Mouse (Mus musculus) midbrain, embryonic 10.5 days (tissue): Measurements from ENCODE around the gene Rbm18. TPM values are rescaled to one million over a fixed set of nuclear protein-coding genes. Genes with fewer than 3 reads are reported as not detected.
"Not testable (repeated sequence)": the region's sequence is repeated elsewhere in the genome, so short reads cannot be mapped to it uniquely, and the experiment has no call there.

Experiments used
- DNase-seq: peaks from one replicate; pipeline ENCODE4 v3.0.0-alpha.2; 2017; ENCODE audit warnings: low spot score
- H3K27ac ChIP-seq: fragments of 300-500 bp; sonication (generic); replicated peaks from 2 replicates; pipeline ENCODE4 v1.5.1; 2016; ENCODE audit warnings: mild to moderate bottlenecking
- H3K27me3 ChIP-seq: fragments of 300-500 bp; sonication (generic); 2 replicates; pipeline ENCODE4 v1.6.1; 2016; ENCODE audit warnings: low read depth, mild to moderate bottlenecking; ENCODE audit not compliant: poor library complexity, severe bottlenecking
- H3K36me3 ChIP-seq: fragments of 300-500 bp; sonication (generic); 2 replicates; pipeline ENCODE4 v1.6.1; 2016; ENCODE audit warnings: mild to moderate bottlenecking, moderate library complexity
- H3K4me1 ChIP-seq: fragments of 300-500 bp; sonication (generic); 2 replicates; pipeline ENCODE4 v1.6.1; 2016
- H3K4me3 ChIP-seq: fragments of 300-500 bp; sonication (generic); 2 replicates; pipeline ENCODE4 v1.5.1; 2016; ENCODE audit warnings: mild to moderate bottlenecking, moderate library complexity
- H3K9me3 ChIP-seq: fragments of 300-500 bp; sonication (generic); replicated peaks from 2 replicates; pipeline ENCODE4 v1.6.1; 2016; ENCODE audit warnings: mild to moderate bottlenecking
- WGBS: fragments of 180-500 bp; shearing (Covaris S2); methylation state at CpG from one replicate; pipeline ENCODE4 v1.1.7; 2016; 5-methylcytosine and 5-hydroxymethylcytosine counted together
- polyA plus RNA-seq: library from polyadenylated mRNA; unstranded; fragments of >200 nt; fragmentation: Nextera tagmentation; extraction: Ambion mirVana; gene quantifications from 2 replicates; pipeline ENCODE4 v1.2.1, GENCODE M21; 2016

Gene Rbm18
- 80.8 and 95.4 TPM in 2 replicates for polyA plus RNA-seq

DNA sequence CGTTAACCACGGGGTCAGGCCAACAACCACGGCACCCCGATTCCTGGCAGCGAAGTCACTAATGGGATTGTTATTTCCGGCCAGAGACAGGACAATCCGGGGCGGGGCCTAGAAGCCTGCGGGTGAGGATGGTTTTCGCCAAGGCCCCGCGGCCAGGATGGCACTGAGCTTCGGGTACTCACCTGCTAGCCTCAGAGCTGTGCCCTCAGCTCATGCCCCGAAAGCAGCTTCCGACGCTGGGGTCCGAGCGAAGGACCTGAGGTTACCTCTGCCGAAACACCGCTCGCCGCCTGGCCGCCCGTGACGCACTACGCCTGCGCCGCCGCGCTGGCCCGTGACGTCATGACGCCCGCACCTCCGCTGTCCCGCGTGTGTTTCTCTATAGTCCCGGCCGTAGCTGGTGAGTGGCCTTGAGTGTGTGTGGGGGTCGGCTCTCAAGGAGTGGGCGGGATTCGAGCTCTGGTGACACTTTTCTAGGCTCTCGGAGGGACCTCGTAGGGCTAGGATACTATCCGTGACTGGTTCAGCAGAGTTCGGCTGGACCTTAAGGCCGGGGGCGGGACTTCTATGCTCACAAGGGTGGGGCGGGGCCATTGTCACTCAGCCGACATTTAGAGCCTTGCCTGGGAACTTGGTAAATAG lies at the start of gene Rbm18, which contains the start of gene Mrrf:
TSS of gene Rbm18 (minus strand) at position 474 of the 642 bp plus-strand sequence.
TSS of gene Mrrf (plus strand) at position 90 of the 642 bp plus-strand sequence.
- Histone ChIP-seq H3K27me3 (no peaks in the 10 kb centered on the region), H3K27ac (peak within 1 kb of the TSS; percentile 95), H3K4me1 (peaks cover 18% of the 10 kb centered on the region), H3K36me3 (peaks cover 35% of the 10 kb centered on the region), H3K9me3 (no peaks in the 10 kb centered on the region), H3K4me3 (peak within 1 kb of the TSS; percentile 83)
- DNase-seq: peak; percentile 91
- under 1% methylated on average over 50 of the region's 50 CpGs for WGBS

DNA sequence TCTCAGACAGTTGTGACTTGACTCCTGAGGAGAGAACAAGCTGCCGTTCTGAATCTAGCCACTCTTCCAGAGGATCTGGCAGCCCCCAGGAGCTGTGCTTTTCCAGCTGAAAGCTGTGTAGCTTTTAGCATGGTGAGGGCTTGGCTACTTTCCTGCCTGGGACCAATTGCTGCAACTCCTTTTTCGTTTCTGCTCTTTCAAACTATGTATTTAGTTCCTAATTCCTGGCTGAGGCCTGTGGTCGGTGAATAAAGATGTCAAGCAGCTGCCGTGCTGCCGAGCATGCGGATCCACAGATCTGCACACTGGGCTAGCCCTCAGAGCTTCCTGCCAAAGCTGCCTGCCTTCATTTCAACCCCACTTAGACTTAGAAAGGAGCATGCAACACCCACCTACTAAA lies 48.3 kb upstream of the Rbm18 start:
- H3K27me3 ChIP-seq: no peaks in the 10 kb centered on the region
- no peaks in the 10 kb centered on the region for H3K9me3 ChIP-seq
- WGBS: 84% methylated on average over 6 of the region's 6 CpGs
- no peak overlapping the region for H3K27ac ChIP-seq
- no peak overlapping the region for H3K4me3 ChIP-seq
- no peak for DNase-seq
- H3K36me3 ChIP-seq: peaks cover 5% of the 10 kb centered on the region
- no peaks in the 10 kb centered on the region for H3K4me1 ChIP-seq

DNA sequence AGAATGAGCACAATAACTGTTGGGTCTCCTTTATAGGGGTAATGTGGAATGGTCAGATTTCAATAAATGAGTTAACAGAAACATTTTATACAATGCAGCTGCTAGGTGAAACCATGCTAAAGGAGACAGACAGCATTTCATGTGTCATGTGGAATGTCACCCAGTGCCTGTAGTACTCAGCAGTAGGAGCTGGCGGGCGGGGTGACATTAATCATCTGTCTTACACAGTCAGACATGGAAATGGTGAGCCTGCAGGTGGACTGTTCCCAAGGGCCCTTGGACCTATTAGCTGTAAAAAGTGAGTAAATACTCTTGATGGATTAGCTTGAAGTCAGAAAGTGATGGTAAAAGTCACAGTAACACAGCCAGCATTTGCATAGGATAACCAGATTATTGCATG lies 47.6 kb upstream of the Rbm18 start:
- Histone ChIP-seq H3K4me1 (no peaks in the 10 kb centered on the region), H3K27ac (no peak overlapping the region), H3K27me3 (no peaks in the 10 kb centered on the region), H3K9me3 (no peaks in the 10 kb centered on the region), H3K4me3 (no peak overlapping the region), H3K36me3 (peaks cover 4% of the 10 kb centered on the region)
- 93% methylated on average over 2 of the region's 2 CpGs for WGBS
- no peak for DNase-seq

DNA sequence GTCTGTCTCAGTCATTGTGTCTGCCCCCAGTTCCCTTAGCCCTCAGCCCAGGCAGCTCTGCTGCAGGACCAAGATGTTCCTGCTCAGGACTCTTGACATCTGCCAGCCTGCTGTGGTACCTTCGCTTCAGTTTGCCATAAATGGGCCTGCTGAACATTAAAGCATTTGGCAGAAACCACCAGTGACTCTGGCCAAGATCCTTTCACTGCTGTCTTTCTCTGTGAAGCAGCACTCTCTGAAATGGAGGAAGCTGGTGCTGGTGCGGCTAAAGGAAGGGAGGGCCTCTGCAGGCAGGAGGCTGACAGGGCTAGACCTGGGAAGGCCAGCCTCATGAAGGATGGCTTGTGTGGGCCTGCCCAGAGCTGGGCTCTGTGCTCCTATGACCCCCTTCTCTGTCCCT lies 46.7 kb upstream of the Rbm18 start:
- WGBS: 80% methylated on average over 2 of the region's 2 CpGs
- peaks cover 4% of the 10 kb centered on the region; the same call in 1 of the 2 replicates for H3K36me3 ChIP-seq
- H3K27ac ChIP-seq: no peak overlapping the region
- no peaks in the 10 kb centered on the region for H3K27me3 ChIP-seq
- H3K4me1 ChIP-seq: no peaks in the 10 kb centered on the region
- no peak overlapping the region for H3K4me3 ChIP-seq
- no peaks in the 10 kb centered on the region for H3K9me3 ChIP-seq
- no peak for DNase-seq

DNA sequence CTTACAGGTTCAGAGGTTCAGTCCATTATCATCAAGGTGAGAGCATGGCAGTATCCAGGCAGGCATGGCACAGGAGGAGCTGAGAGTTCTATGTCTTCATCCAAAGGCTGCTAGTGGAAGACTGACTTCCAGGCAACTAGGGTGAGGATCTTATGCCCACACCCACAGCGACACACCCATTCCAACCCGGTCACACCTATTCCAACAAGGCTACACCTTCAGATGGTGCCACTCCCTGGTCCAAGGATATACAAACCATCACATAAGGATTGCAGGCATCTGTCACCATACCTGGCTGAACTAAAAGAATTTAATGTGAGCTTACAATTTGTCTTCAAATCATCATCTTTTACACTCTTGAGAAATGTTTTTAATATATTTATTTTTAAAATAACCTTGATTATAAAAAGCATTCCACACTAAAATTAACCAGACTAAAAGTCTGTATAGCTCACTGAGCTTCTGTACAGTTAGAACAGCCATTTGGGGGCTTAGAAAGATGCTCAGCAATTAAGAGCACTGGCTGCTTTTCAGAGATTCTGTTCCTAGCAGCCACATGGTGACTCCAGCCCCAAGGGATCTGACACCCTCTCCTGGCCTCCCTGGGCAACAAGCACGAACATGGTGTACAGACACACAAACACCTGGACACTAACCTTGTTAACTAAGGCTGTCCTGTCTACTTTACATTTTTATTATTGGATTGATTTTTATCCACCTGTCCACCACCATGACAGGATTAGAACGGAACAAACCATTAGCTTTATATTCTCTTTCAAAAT lies 45.2 kb upstream of the Rbm18 start:
- not testable (repeated sequence) for H3K27me3 ChIP-seq, H3K9me3 ChIP-seq, H3K4me3 ChIP-seq, DNase-seq, H3K27ac ChIP-seq, H3K4me1 ChIP-seq
- peaks cover 17% of the 10 kb centered on the region for H3K36me3 ChIP-seq
- WGBS: 85% methylated on average over 4 of the region's 4 CpGs

DNA sequence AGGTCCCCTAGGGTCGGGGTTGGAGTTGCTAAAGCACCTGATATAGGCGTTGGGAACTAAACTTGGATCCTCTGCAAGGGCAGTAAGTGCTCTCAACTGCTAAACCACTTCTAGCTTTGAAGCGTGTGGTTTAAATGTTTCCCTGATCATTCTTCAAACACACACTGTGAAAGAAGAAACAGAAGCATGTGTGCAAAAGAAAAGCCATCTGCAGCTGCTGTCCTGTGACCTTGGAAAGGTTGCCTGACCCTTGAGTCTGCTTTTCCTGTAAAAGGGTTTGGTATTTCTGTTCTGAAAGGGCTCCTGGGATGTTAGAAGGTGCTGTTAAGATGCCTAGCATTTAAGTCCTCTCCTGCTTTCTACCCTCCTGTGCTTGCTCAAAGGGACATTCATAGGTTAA lies 42.9 kb upstream of the Rbm18 start:
- no peak overlapping the region for H3K27ac ChIP-seq
- no peak for DNase-seq
- 73% methylated on average over 3 of the region's 3 CpGs for WGBS
- H3K4me1 ChIP-seq: no peaks in the 10 kb centered on the region
- H3K27me3 ChIP-seq: no peaks in the 10 kb centered on the region
- H3K36me3 ChIP-seq: peaks cover 17% of the 10 kb centered on the region
- no peak overlapping the region for H3K4me3 ChIP-seq
- H3K9me3 ChIP-seq: no peaks in the 10 kb centered on the region

DNA sequence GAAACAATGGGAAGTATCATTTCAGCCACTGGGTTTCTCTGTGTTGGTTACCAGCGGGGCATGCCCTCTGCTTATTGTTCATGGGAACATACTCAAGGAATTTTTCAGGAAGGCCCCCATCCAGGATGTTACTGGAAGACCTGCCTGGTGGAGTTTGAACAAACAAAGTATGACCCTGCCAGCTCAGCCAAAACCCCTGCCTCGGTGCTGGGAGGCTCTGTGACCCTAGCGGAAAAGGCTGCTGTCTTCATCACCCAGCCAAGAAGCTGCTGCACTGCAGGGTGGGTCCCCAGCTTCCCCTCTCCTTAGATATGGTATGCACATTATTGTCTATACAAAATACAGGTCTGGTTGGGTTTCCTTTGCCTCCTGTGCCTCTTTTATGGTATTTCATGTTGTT lies 36.0 kb upstream of the Rbm18 start:
- WGBS: 80% methylated on average over 3 of the region's 3 CpGs
- H3K27me3 ChIP-seq: no peaks in the 10 kb centered on the region
- H3K27ac ChIP-seq: no peak overlapping the region
- DNase-seq: no peak
- no peak overlapping the region for H3K4me3 ChIP-seq
- no peaks in the 10 kb centered on the region for H3K9me3 ChIP-seq
- H3K4me1 ChIP-seq: no peaks in the 10 kb centered on the region
- peaks cover 9% of the 10 kb centered on the region for H3K36me3 ChIP-seq

DNA sequence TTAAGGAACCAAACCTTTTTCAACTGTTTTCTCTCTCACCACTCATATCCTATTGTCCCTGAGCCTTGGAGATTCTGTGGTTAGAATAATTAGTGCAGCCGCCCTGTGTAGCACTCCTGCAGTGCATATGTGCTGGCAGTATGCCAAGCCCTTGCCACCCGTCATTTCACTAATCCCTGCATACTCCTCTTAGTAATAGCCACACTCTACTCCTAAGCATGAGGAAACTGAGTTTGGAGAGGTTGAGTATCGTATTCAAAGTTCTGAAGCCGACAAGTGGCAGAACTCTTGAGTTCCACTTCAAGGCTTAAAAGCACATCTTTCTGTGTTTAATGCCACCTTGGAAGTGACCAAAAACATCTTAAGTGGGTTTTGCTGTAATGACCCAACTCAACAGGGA lies 35.6 kb upstream of the Rbm18 start:
- Histone ChIP-seq H3K27ac (no peak overlapping the region), H3K4me1 (no peaks in the 10 kb centered on the region), H3K27me3 (no peaks in the 10 kb centered on the region), H3K9me3 (no peaks in the 10 kb centered on the region), H3K4me3 (no peak overlapping the region), H3K36me3 (peaks cover 5% of the 10 kb centered on the region)
- WGBS: 86% methylated on average over 4 of the region's 4 CpGs
- no peak for DNase-seq

DNA sequence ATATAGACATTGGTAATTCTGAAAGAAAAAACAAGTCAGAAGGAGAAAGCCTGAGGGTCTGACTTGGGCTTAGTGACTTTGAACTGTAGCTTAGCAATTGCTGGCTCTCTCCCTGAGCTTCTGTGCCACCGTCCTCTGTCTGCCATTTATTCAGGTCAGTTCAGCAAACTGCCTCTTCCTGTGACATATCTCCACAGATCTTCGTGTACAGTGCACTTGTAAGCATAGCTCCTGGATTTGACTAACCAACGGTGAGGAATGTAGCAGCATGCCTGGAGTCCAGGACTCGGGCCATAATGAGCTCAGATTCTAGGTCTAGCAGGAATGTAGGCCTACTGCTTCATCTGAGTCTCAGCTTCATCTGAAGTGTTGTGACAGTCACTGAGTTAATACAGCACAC lies 32.6 kb upstream of the Rbm18 start:
- Histone ChIP-seq H3K36me3 (peaks cover 12% of the 10 kb centered on the region), H3K27ac (no peak overlapping the region), H3K27me3 (no peaks in the 10 kb centered on the region), H3K4me1 (no peaks in the 10 kb centered on the region), H3K4me3 (no peak overlapping the region), H3K9me3 (no peaks in the 10 kb centered on the region)
- no peak for DNase-seq
- 91% methylated on average over 4 of the region's 4 CpGs for WGBS

DNA sequence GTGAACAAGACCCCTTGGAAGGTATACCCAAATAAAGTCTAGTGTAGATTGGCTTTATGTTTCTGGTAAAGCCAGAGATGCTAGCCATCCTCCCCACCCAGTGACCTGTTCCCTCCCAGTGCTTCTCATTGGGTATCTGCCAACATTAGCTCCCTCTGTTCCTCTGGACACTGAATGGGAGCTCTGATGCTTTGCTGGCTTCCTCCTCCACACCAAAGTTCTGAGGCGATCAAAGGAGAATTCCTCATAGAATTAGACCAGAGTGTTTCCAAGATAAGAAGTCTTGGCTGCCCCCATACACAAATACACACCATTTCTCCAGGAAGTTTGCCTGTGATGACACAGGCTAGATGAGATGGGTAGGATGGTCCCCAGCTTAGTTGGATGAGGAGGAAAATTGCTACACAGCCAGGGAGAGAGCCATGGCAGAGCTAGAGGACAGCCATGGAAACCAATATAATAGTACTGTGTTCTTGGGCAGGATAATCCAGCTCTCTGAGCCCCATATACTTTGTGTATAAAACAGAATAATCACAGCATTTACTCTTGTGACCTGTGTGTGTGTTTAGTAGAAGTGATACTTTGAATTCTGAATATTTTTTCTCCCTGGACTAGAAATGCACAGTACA lies 31.5 kb upstream of the Rbm18 start:
- WGBS: 92% methylated on average over 1 of the region's 1 CpGs

DNA sequence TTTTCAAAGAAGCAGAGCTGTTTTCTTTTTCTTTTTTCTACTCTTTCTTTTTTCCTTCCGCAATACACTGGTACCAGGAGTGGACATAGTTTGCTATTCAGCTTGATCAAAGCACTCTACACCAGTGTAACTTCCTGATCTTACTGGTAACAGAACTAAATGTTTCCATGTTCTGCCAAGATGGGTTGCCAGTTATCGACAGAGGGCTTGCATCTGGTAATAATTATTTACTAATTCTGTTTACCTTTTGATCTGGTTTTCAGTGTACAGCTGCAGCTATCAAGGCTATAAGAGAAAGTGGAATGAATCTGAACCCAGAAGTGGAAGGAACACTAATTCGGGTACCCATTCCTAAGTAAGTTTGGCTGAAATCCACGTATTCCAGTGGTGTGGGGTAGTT lies 22.8 kb upstream of the Rbm18 start:
- Histone ChIP-seq H3K4me3 (no peak overlapping the region), H3K4me1 (no peaks in the 10 kb centered on the region), H3K27me3 (no peaks in the 10 kb centered on the region), H3K9me3 (no peaks in the 10 kb centered on the region), H3K27ac (no peak overlapping the region), H3K36me3 (peaks cover 42% of the 10 kb centered on the region)
- WGBS: 91% methylated on average over 4 of the region's 4 CpGs
- no peak for DNase-seq

More for the DNA sequence above, 31.5 kb upstream of the Rbm18 start:
- no peaks in the 10 kb centered on the region for H3K9me3 ChIP-seq
- DNase-seq: no peak
- H3K36me3 ChIP-seq: peaks cover 19% of the 10 kb centered on the region
- no peak overlapping the region for H3K27ac ChIP-seq
- no peak overlapping the region for H3K4me3 ChIP-seq
- H3K27me3 ChIP-seq: no peaks in the 10 kb centered on the region
- no peaks in the 10 kb centered on the region for H3K4me1 ChIP-seq

DNA sequence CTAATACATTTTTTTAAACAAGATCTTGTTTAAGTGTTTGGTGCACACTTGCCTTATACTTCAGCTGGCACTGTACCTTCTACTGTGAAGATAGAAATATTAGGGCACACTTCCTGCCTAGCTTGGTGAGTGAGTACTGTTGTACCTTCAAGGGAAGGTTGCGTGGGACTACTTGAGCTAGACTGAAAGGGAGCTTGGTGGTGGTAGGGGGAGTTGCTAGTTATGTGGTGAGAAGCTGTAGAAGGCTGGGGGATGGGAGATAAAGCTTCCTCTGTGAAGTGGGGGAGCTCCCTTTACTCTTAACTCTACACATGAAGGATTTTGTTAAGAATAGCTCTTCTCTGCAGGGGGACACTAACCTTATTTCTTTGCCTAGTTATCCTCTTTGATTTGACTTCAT lies 20.9 kb upstream of the Rbm18 start:
- no peaks in the 10 kb centered on the region for H3K4me1 ChIP-seq
- WGBS: 88% methylated on average over 1 of the region's 1 CpGs
- no peak for DNase-seq
- H3K27ac ChIP-seq: no peak overlapping the region
- no peaks in the 10 kb centered on the region for H3K9me3 ChIP-seq
- H3K4me3 ChIP-seq: no peak overlapping the region
- H3K36me3 ChIP-seq: peaks cover 49% of the 10 kb centered on the region
- H3K27me3 ChIP-seq: no peaks in the 10 kb centered on the region

DNA sequence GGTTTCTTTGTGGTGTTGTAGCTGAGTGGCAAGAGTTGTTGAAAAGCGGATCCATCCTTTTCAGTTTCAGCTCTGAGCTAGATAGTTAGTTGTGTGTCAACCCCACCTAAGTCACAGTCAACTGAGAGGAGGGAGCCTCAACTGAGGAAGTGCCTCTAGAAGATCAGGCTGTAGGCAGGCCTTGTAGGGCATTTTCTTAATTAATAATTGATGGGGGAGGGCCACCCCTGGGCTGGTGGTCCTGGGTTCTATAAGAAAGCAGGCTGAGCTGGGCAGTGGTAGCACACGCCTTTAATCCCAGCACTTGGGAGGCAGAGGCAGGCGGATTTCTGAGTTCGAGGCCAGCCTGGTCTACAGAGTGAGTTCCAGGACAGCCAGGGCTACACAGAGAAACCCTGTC lies 15.8 kb upstream of the Rbm18 start:
- peaks cover 53% of the 10 kb centered on the region for H3K36me3 ChIP-seq
- DNase-seq, H3K4me1 ChIP-seq, H3K4me3 ChIP-seq, H3K27me3 ChIP-seq, H3K9me3 ChIP-seq, H3K27ac ChIP-seq: not testable (repeated sequence)
- 94% methylated on average over 4 of the region's 4 CpGs for WGBS
